Mouse (Mus musculus) forebrain, postnatal 0 days (tissue): ENCODE results near the gene Dock9. TPM values are rescaled to one million over a fixed set of nuclear protein-coding genes. Genes with fewer than 3 reads are reported as not detected.

ENCODE experiments used
- ATAC-seq: fragments of 200-750 bp; cut with Nextera tagmentation; 2 replicates; pipeline ENCODE4 v1.8.0; 2017; ENCODE audit warnings: mild to moderate bottlenecking, moderate library complexity
- DNase-seq: peaks from one replicate; pipeline ENCODE4 v3.0.0-alpha.2; 2015
- H3K27ac ChIP-seq: fragments of 300-500 bp; sonication (generic); 2 replicates; pipeline ENCODE4 v1.5.1; 2014; ENCODE audit warnings: low read depth, mild to moderate bottlenecking, antibody characterized with exemption, low read length, moderate library complexity, mixed read lengths
- H3K27me3 ChIP-seq: fragments of 300-500 bp; sonication (generic); 2 replicates; pipeline ENCODE4 v1.6.1; 2014; ENCODE audit warnings: mild to moderate bottlenecking, low read length, mixed read lengths; ENCODE audit not compliant: insufficient read depth
- H3K36me3 ChIP-seq: fragments of 300-500 bp; sonication (generic); 2 replicates; pipeline ENCODE4 v1.6.1; 2014; ENCODE audit warnings: mild to moderate bottlenecking, moderate library complexity; ENCODE audit not compliant: insufficient read depth
- H3K4me1 ChIP-seq: fragments of 300-500 bp; sonication (generic); 2 replicates; pipeline ENCODE4 v1.6.1; 2014; ENCODE audit warnings: antibody characterized with exemption; ENCODE audit not compliant: insufficient read depth
- H3K4me2 ChIP-seq: fragments of 300-500 bp; sonication (generic); 2 replicates; pipeline ENCODE4 v1.6.1; 2014; ENCODE audit warnings: low read depth, mild to moderate bottlenecking, moderate library complexity
- H3K4me3 ChIP-seq: fragments of 300-500 bp; sonication (generic); 2 replicates; pipeline ENCODE4 v1.5.1; 2014; ENCODE audit warnings: low read depth, low read length, mixed read lengths
- H3K9ac ChIP-seq: fragments of 300-500 bp; sonication (generic); 2 replicates; pipeline ENCODE4 v1.6.1; 2014; ENCODE audit warnings: mild to moderate bottlenecking
- H3K9me3 ChIP-seq: fragments of 300-500 bp; sonication (generic); 2 replicates; pipeline ENCODE4 v1.6.1; 2016; ENCODE audit warnings: low read length
- CTCF ChIP-seq: sonication (generic); IDR thresholded peaks from 2 replicates; pipeline ENCODE4 v1.5.1; 2016; ENCODE audit warnings: antibody characterized with exemption, control low read depth, low read depth
- WGBS: fragments of 180-500 bp; shearing (Covaris S2); extraction: QIAGEN DNeasy Blood & Tissue Kit; methylation state at CpG from one replicate; pipeline ENCODE4 v1.1.7; 2014; 5-methylcytosine and 5-hydroxymethylcytosine counted together
- polyA plus RNA-seq: library from polyadenylated mRNA; unstranded; fragments of >200 nt; fragmentation: Nextera tagmentation; extraction: Ambion mirVana; gene quantifications from 2 replicates; pipeline ENCODE4 v1.2.1, GENCODE M21; 2015
- total RNA-seq: library from RNA; depleted of rRNA; stranded (reverse); fragments of >200 nt; gene quantifications from 2 replicates; pipeline ENCODE4 v1.2.3, GENCODE M21; 2014; rRNA removed

The Dock9 gene
- 87.2 and 94.1 TPM in 2 replicates for total RNA-seq
- polyA plus RNA-seq: 12.8 and 14.2 TPM in 2 replicates

GRCm38 (mm10) chr14:121797457-121798410, at the start of gene Dock9:
Gene Dock9, minus strand, starts transcription at chr14:121797837.
- ATAC-seq (peak; percentile 76), DNase-seq (peak; percentile 82)
- Histone ChIP-seq H3K9me3 (no peaks in the 10 kb centered on the region), H3K27me3 (no peaks in the 10 kb centered on the region; the same call in 1 of the 2 replicates), H3K4me2 (peak within 1 kb of the TSS; percentile 68), H3K9ac (peak within 1 kb of the TSS; percentile 79), H3K27ac (peak within 1 kb of the TSS; percentile 82), H3K4me3 (peak within 1 kb of the TSS; percentile 75), H3K36me3 (no peaks in the 10 kb centered on the region), H3K4me1 (no peaks in the 10 kb centered on the region)
- 2% methylated on average over 72 of the region's 106 CpGs for WGBS
- TF ChIP-seq CTCF: peak; percentile 17; the same call in 1 of the 2 replicates

GRCm38 (mm10) chr14:121844486-121844885, 46.8 kb upstream of the Dock9 start:
- H3K4me2 ChIP-seq: no peak overlapping the region
- H3K27ac ChIP-seq: no peak overlapping the region
- WGBS: 60% methylated on average over 8 of the region's 8 CpGs
- no peaks in the 10 kb centered on the region for H3K4me1 ChIP-seq
- DNase-seq (no peak), ATAC-seq (no peak)
- TF ChIP-seq CTCF: no peak
- H3K36me3 ChIP-seq: no peaks in the 10 kb centered on the region
- no peaks in the 10 kb centered on the region for H3K9me3 ChIP-seq
- no peak overlapping the region for H3K4me3 ChIP-seq
- H3K9ac ChIP-seq: no peak overlapping the region
- H3K27me3 ChIP-seq: no peaks in the 10 kb centered on the region

- WGBS: 90% methylated on average over 8 of the region's 8 CpGs
These were observed 42.6 kb upstream of the Dock9 start for GRCm38 (mm10) chr14:121840217-121840616.

GRCm38 (mm10) chr14:121838161-121838560, 40.5 kb upstream of the Dock9 start:
- no peaks in the 10 kb centered on the region; the same call in 1 of the 2 replicates for H3K9me3 ChIP-seq
- no peak overlapping the region for H3K4me2 ChIP-seq
- 93% methylated on average over 4 of the region's 4 CpGs for WGBS
- ATAC-seq (no peak), DNase-seq (no peak)
- H3K27me3 ChIP-seq: no peaks in the 10 kb centered on the region
- no peaks in the 10 kb centered on the region for H3K4me1 ChIP-seq
- no peak overlapping the region for H3K9ac ChIP-seq
- TF ChIP-seq CTCF: no peak
- no peak overlapping the region for H3K4me3 ChIP-seq
- no peaks in the 10 kb centered on the region for H3K36me3 ChIP-seq
- H3K27ac ChIP-seq: no peak overlapping the region

More at GRCm38 (mm10) chr14:121840217-121840616, 42.6 kb upstream of the Dock9 start:
- H3K4me3 ChIP-seq: no peak overlapping the region
- H3K36me3 ChIP-seq: no peaks in the 10 kb centered on the region
- H3K9me3 ChIP-seq: no peaks in the 10 kb centered on the region; the same call in 1 of the 2 replicates
- ATAC-seq: no peak
- no peaks in the 10 kb centered on the region for H3K27me3 ChIP-seq
- no peaks in the 10 kb centered on the region for H3K4me1 ChIP-seq
- TF ChIP-seq CTCF: no peak
- no peak overlapping the region for H3K27ac ChIP-seq
- H3K4me2 ChIP-seq: no peak overlapping the region
- no peak for DNase-seq
- H3K9ac ChIP-seq: no peak overlapping the region

- Histone ChIP-seq H3K36me3 (no peaks in the 10 kb centered on the region), H3K9ac (no peak overlapping the region), H3K4me1 (no peaks in the 10 kb centered on the region), H3K4me3 (no peak overlapping the region), H3K27ac (no peak overlapping the region), H3K4me2 (no peak overlapping the region), H3K27me3 (no peaks in the 10 kb centered on the region), H3K9me3 (no peaks in the 10 kb centered on the region)
- no peak for TF ChIP-seq CTCF
- 92% methylated on average over 2 of the region's 2 CpGs for WGBS
- DNase-seq: no peak
- no peak for ATAC-seq
These were observed 35.4 kb upstream of the Dock9 start for GRCm38 (mm10) chr14:121833001-121833520.

- Histone ChIP-seq H3K27ac (no peak overlapping the region), H3K4me3 (no peak overlapping the region), H3K36me3 (no peaks in the 10 kb centered on the region), H3K9me3 (no peaks in the 10 kb centered on the region), H3K4me2 (no peak overlapping the region), H3K27me3 (no peaks in the 10 kb centered on the region), H3K9ac (no peak overlapping the region), H3K4me1 (no peaks in the 10 kb centered on the region)
- TF ChIP-seq CTCF: no peak
- DNase-seq (no peak), ATAC-seq (no peak)
- WGBS: 93% methylated on average over 4 of the region's 4 CpGs
These were observed 32.3 kb upstream of the Dock9 start for GRCm38 (mm10) chr14:121829816-121830442.
